Mouse (Mus musculus): ENCODE results near the gene Atxn1. TPM values are rescaled to one million over a fixed set of nuclear protein-coding genes. Genes with fewer than 3 reads are reported as not detected.

Gene Atxn1
- polyA plus RNA-seq, 1 experiment from 2014 or later, result 9.0 TPM

GRCm38 (mm10) chr13:45879746-45880542 lies 84.9 kb downstream of the Atxn1 start:
- Histone ChIP-seq H3K4me1 (peaks cover 13% of the 10 kb centered on the region), H3K9me3 (no peaks in the 10 kb centered on the region), H3K4me2 (no peak overlapping the region; the same call in 1 of the 2 replicates), H3K27ac (no peak overlapping the region), H3K9ac (no peak overlapping the region), H3K36me3 (replicated peaks) (no peaks in the 10 kb centered on the region), H3K27me3 (replicated peaks) (no peaks in the 10 kb centered on the region), H3K4me3 (no peak overlapping the region)
- no peak for ATAC-seq (replicated peaks)
- WGBS, result 36% methylated on average over 14 of the region's 14 CpGs

GRCm38 (mm10) chr13:45876939-45877338 lies 87.9 kb downstream of the Atxn1 start:
- no peaks in the 10 kb centered on the region for H3K36me3 ChIP-seq (replicated peaks)
- H3K4me2 ChIP-seq, result no peak overlapping the region
- H3K4me3 ChIP-seq, result no peak overlapping the region
- 79% methylated on average over 5 of the region's 5 CpGs for WGBS
- no peaks in the 10 kb centered on the region for H3K9me3 ChIP-seq
- H3K27me3 ChIP-seq (replicated peaks), result no peaks in the 10 kb centered on the region
- ATAC-seq (replicated peaks), result no peak
- no peak overlapping the region for H3K9ac ChIP-seq
- H3K4me1 ChIP-seq, result peaks cover 13% of the 10 kb centered on the region
- H3K27ac ChIP-seq, result no peak overlapping the region

GRCm38 (mm10) chr13:45876368-45876760 lies 88.4 kb downstream of the Atxn1 start:
- no peaks in the 10 kb centered on the region for H3K9me3 ChIP-seq
- H3K36me3 ChIP-seq (replicated peaks), result no peaks in the 10 kb centered on the region
- WGBS, result 92% methylated on average over 2 of the region's 2 CpGs
- no peaks in the 10 kb centered on the region for H3K27me3 ChIP-seq (replicated peaks)
- no peak overlapping the region for H3K9ac ChIP-seq
- no peak overlapping the region for H3K4me2 ChIP-seq
- H3K27ac ChIP-seq, result no peak overlapping the region
- no peak for ATAC-seq (replicated peaks)
- peaks cover 13% of the 10 kb centered on the region for H3K4me1 ChIP-seq
- no peak overlapping the region for H3K4me3 ChIP-seq

- H3K9me3 ChIP-seq, result no peaks in the 10 kb centered on the region
- H3K27ac ChIP-seq, result no peak overlapping the region
- peaks cover 10% of the 10 kb centered on the region for H3K4me1 ChIP-seq
- no peak overlapping the region for H3K4me3 ChIP-seq
- H3K27me3 ChIP-seq (replicated peaks), result no peaks in the 10 kb centered on the region
- WGBS, result 52% methylated on average over 6 of the region's 6 CpGs
- H3K9ac ChIP-seq, result no peak overlapping the region
- H3K4me2 ChIP-seq, result no peak overlapping the region
- ATAC-seq (replicated peaks), result no peak
- H3K36me3 ChIP-seq (replicated peaks), result no peaks in the 10 kb centered on the region
Measured at GRCm38 (mm10) chr13:45875686-45876367, 89.0 kb downstream of the Atxn1 start.

- Histone ChIP-seq H3K4me2 (no peak overlapping the region), H3K27me3 (replicated peaks) (no peaks in the 10 kb centered on the region)
Measured at GRCm38 (mm10) chr13:45874196-45874595, 90.6 kb downstream of the Atxn1 start.

GRCm38 (mm10) chr13:45872966-45873365 lies 91.8 kb downstream of the Atxn1 start:
- Histone ChIP-seq H3K27ac (no peak overlapping the region), H3K27me3 (replicated peaks) (no peaks in the 10 kb centered on the region), H3K9ac (no peak overlapping the region), H3K4me2 (no peak overlapping the region), H3K4me3 (no peak overlapping the region), H3K9me3 (no peaks in the 10 kb centered on the region), H3K36me3 (replicated peaks) (no peaks in the 10 kb centered on the region), H3K4me1 (no peaks in the 10 kb centered on the region)
- 87% methylated on average over 7 of the region's 7 CpGs for WGBS
- no peak for ATAC-seq (replicated peaks)

More at GRCm38 (mm10) chr13:45874196-45874595, 90.6 kb downstream of the Atxn1 start:
- no peaks in the 10 kb centered on the region for H3K36me3 ChIP-seq (replicated peaks)
- no peak overlapping the region for H3K27ac ChIP-seq
- H3K4me1 ChIP-seq, result no peaks in the 10 kb centered on the region
- WGBS, result 93% methylated on average over 4 of the region's 4 CpGs
- no peak overlapping the region for H3K4me3 ChIP-seq
- H3K9ac ChIP-seq, result no peak overlapping the region
- H3K9me3 ChIP-seq, result no peaks in the 10 kb centered on the region
- no peak for ATAC-seq (replicated peaks)

GRCm38 (mm10) chr13:45872041-45872746 lies 92.6 kb downstream of the Atxn1 start:
- no peak overlapping the region for H3K4me3 ChIP-seq
- H3K27ac ChIP-seq, result no peak overlapping the region
- no peaks in the 10 kb centered on the region for H3K27me3 ChIP-seq (replicated peaks)
- H3K4me1 ChIP-seq, result no peaks in the 10 kb centered on the region
- 81% methylated on average over 14 of the region's 14 CpGs for WGBS
- ATAC-seq (replicated peaks), result no peak
- no peaks in the 10 kb centered on the region for H3K36me3 ChIP-seq (replicated peaks)
- no peaks in the 10 kb centered on the region for H3K9me3 ChIP-seq
- H3K4me2 ChIP-seq, result no peak overlapping the region
- no peak overlapping the region for H3K9ac ChIP-seq

- no peak overlapping the region for H3K4me3 ChIP-seq
- ATAC-seq (replicated peaks), result no peak
- WGBS, result 86% methylated on average over 7 of the region's 7 CpGs
- H3K9me3 ChIP-seq, result no peaks in the 10 kb centered on the region
- no peak overlapping the region for H3K9ac ChIP-seq
- H3K27me3 ChIP-seq (replicated peaks), result no peaks in the 10 kb centered on the region
- no peaks in the 10 kb centered on the region for H3K36me3 ChIP-seq (replicated peaks)
- H3K4me2 ChIP-seq, result no peak overlapping the region
- H3K4me1 ChIP-seq, result no peaks in the 10 kb centered on the region
- no peak overlapping the region for H3K27ac ChIP-seq
Measured at GRCm38 (mm10) chr13:45871554-45871953, 93.3 kb downstream of the Atxn1 start.

GRCm38 (mm10) chr13:45868886-45869285 lies 95.9 kb downstream of the Atxn1 start:
- Histone ChIP-seq H3K9ac (no peak overlapping the region), H3K36me3 (replicated peaks) (no peaks in the 10 kb centered on the region), H3K4me3 (no peak overlapping the region), H3K4me2 (no peak overlapping the region), H3K4me1 (no peaks in the 10 kb centered on the region), H3K27me3 (replicated peaks) (no peaks in the 10 kb centered on the region), H3K27ac (no peak overlapping the region), H3K9me3 (no peaks in the 10 kb centered on the region)
- WGBS, result 92% methylated on average over 8 of the region's 8 CpGs
- no peak for ATAC-seq (replicated peaks)

- Histone ChIP-seq H3K4me1 (no peaks in the 10 kb centered on the region), H3K4me3 (no peak overlapping the region), H3K27me3 (replicated peaks) (no peaks in the 10 kb centered on the region), H3K27ac (no peak overlapping the region), H3K4me2 (no peak overlapping the region), H3K9ac (no peak overlapping the region), H3K9me3 (no peaks in the 10 kb centered on the region), H3K36me3 (replicated peaks) (no peaks in the 10 kb centered on the region)
- ATAC-seq (replicated peaks), result no peak
- WGBS, result 80% methylated on average over 14 of the region's 14 CpGs
Measured at GRCm38 (mm10) chr13:45867273-45867672, 97.5 kb downstream of the Atxn1 start.

- H3K27me3 ChIP-seq (replicated peaks), result no peaks in the 10 kb centered on the region
- H3K9me3 ChIP-seq, result no peaks in the 10 kb centered on the region
- peaks cover 2% of the 10 kb centered on the region; the same call in 1 of the 2 replicates for H3K4me1 ChIP-seq
- 90% methylated on average over 8 of the region's 8 CpGs for WGBS
- no peaks in the 10 kb centered on the region for H3K36me3 ChIP-seq (replicated peaks)
- no peak overlapping the region for H3K4me3 ChIP-seq
- no peak for ATAC-seq (replicated peaks)
- no peak overlapping the region for H3K4me2 ChIP-seq
- H3K27ac ChIP-seq, result no peak overlapping the region
- no peak overlapping the region for H3K9ac ChIP-seq
Measured at GRCm38 (mm10) chr13:45866615-45867245, 98.1 kb downstream of the Atxn1 start.

GRCm38 (mm10) chr13:45865620-45866019 lies 99.2 kb downstream of the Atxn1 start:
- H3K4me1 ChIP-seq, result peaks cover 10% of the 10 kb centered on the region; the same call in 1 of the 2 replicates
- H3K27ac ChIP-seq, result no peak overlapping the region
- no peaks in the 10 kb centered on the region for H3K9me3 ChIP-seq
- WGBS, result 94% methylated on average over 10 of the region's 10 CpGs
- no peaks in the 10 kb centered on the region for H3K27me3 ChIP-seq (replicated peaks)
- H3K4me2 ChIP-seq, result no peak overlapping the region
- H3K9ac ChIP-seq, result no peak overlapping the region
- ATAC-seq (replicated peaks), result no peak
- no peaks in the 10 kb centered on the region for H3K36me3 ChIP-seq (replicated peaks)
- H3K4me3 ChIP-seq, result no peak overlapping the region

All from midbrain, embryonic 15.5 days (tissue).